Mouse (Mus musculus): ENCODE measurements at regions not wholly inside any gene's neighbourhood (a gene's known extent, or its start where the extent isn't known, plus 50 kb on each side); places are given as distances from the start of the nearest gene placed in this dataset.

DNA sequence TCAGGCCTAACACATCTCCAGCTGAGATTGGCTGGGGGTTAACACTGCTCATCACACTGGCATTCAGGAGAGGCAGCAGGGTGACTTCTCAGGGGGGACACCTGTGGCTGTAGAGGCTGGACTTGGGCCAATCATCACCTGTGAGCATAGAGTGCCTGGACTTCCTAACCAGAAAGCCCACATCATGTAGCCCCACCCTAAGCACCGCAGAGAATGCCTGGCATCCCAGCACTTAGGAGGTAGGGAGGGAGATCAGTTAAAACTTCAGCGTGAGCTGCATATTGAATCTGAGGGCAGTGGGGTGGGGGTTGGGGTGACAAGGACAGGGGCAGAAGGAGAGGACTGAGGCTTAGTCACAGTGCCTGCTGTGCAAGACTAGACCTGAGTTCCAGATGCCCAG, 208.7 kb upstream of the Arid2 start:
- no peak for TF ChIP-seq POLR2A (IDR thresholded peaks at IDR 0.05; ENCODE audit: borderline replicate concordance, insufficient read depth, low read length)
- TF ChIP-seq CTCF (IDR thresholded peaks at IDR 0.05; ENCODE audit: borderline replicate concordance, insufficient read depth, low read depth, low read length) = no peak

Data from cerebellum, adult 2 months (tissue).